Mouse (Mus musculus): ENCODE data around the gene Ppp1r14c. TPM values are rescaled to one million over a fixed set of nuclear protein-coding genes. Genes with fewer than 3 reads are reported as not detected.

Gene Ppp1r14c
- polyA plus RNA-seq, 1 experiment from 2014 or later = 2.0 TPM

DNA sequence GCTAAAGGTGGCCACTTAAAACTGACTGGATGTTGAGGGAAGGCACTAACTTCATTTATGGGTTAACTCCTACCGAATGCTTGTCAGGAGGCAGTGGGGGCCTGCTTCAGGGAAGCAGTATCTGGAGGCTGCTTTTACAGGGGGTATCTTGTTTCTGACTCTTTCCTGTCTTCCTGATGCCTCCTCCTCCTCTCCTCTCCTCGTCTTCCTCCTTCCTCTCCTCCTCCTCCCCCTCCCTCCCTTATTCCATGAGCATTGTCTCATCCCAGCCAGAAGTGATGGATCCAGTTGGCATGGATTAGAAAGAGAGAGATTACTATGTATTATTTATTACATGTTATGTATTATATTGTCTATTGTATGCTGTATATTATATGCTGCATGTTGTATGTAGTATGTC, 142.9 kb downstream of the Ppp1r14c start:
- Histone ChIP-seq H3K27me3 (ENCODE audit: control insufficient read depth, insufficient read depth, low read length) (no peaks in the 10 kb centered on the region), H3K27ac (ENCODE audit: low read depth, low read length) (no peak overlapping the region), H3K4me2 (ENCODE audit: low read depth, low read length, severe bottlenecking) (no peak overlapping the region), H3K4me1 (replicated peaks; ENCODE audit: control insufficient read depth, insufficient read depth, low read length) (no peaks in the 10 kb centered on the region), H3K9ac (ENCODE audit: low read length) (no peak overlapping the region), H3K36me3 (ENCODE audit: control insufficient read depth, insufficient read depth, low read length) (no peaks in the 10 kb centered on the region), H3K4me3 (ENCODE audit: low read depth, low read length) (no peak overlapping the region), H3K9me3 (ENCODE audit: control insufficient read depth, low read length) (no peaks in the 10 kb centered on the region)
- ATAC-seq (replicated peaks; ENCODE audit: low FRiP score) = no peak
- no peak for DNase-seq (ENCODE audit: low spot score)
- 59% methylated on average over 2 of the region's 2 CpGs for WGBS

- Histone ChIP-seq H3K4me1 (replicated peaks; ENCODE audit: control insufficient read depth, insufficient read depth, low read length) (no peaks in the 10 kb centered on the region), H3K27ac (ENCODE audit: low read depth, low read length) (no peak overlapping the region), H3K36me3 (ENCODE audit: control insufficient read depth, insufficient read depth, low read length) (no peaks in the 10 kb centered on the region), H3K9me3 (ENCODE audit: control insufficient read depth, low read length) (no peaks in the 10 kb centered on the region), H3K4me2 (ENCODE audit: low read depth, low read length, severe bottlenecking) (no peak overlapping the region), H3K27me3 (ENCODE audit: control insufficient read depth, insufficient read depth, low read length) (no peaks in the 10 kb centered on the region), H3K9ac (ENCODE audit: low read length) (no peak overlapping the region), H3K4me3 (ENCODE audit: low read depth, low read length) (no peak overlapping the region)
- ATAC-seq (replicated peaks; ENCODE audit: low FRiP score) (no peak), DNase-seq (ENCODE audit: low spot score) (no peak)
- 70% methylated on average over 7 of the region's 7 CpGs for WGBS
These were observed 143.9 kb downstream of the Ppp1r14c start for GRCm38 (mm10) chr10:3509663-3510277.

GRCm38 (mm10) chr10:3510486-3510885, 144.6 kb downstream of the Ppp1r14c start:
- no peak overlapping the region for H3K4me2 ChIP-seq (ENCODE audit: low read depth, low read length, severe bottlenecking)
- WGBS = 75% methylated on average over 3 of the region's 3 CpGs
- no peak for ATAC-seq (replicated peaks; ENCODE audit: low FRiP score)
- no peak overlapping the region for H3K9ac ChIP-seq (ENCODE audit: low read length)
- H3K9me3 ChIP-seq (ENCODE audit: control insufficient read depth, low read length) = no peaks in the 10 kb centered on the region
- H3K4me1 ChIP-seq (replicated peaks; ENCODE audit: control insufficient read depth, insufficient read depth, low read length) = no peaks in the 10 kb centered on the region
- no peak overlapping the region for H3K27ac ChIP-seq (ENCODE audit: low read depth, low read length)
- no peak for DNase-seq (ENCODE audit: low spot score)
- H3K36me3 ChIP-seq (ENCODE audit: control insufficient read depth, insufficient read depth, low read length) = no peaks in the 10 kb centered on the region
- no peak overlapping the region for H3K4me3 ChIP-seq (ENCODE audit: low read depth, low read length)
- no peaks in the 10 kb centered on the region for H3K27me3 ChIP-seq (ENCODE audit: control insufficient read depth, insufficient read depth, low read length)

- Histone ChIP-seq H3K9ac (ENCODE audit: low read length) (no peak overlapping the region), H3K9me3 (ENCODE audit: control insufficient read depth, low read length) (no peaks in the 10 kb centered on the region), H3K27ac (ENCODE audit: low read depth, low read length) (no peak overlapping the region), H3K4me1 (replicated peaks; ENCODE audit: control insufficient read depth, insufficient read depth, low read length) (no peaks in the 10 kb centered on the region), H3K4me2 (ENCODE audit: low read depth, low read length, severe bottlenecking) (no peak overlapping the region), H3K4me3 (ENCODE audit: low read depth, low read length) (no peak overlapping the region), H3K27me3 (ENCODE audit: control insufficient read depth, insufficient read depth, low read length) (no peaks in the 10 kb centered on the region), H3K36me3 (ENCODE audit: control insufficient read depth, insufficient read depth, low read length) (no peaks in the 10 kb centered on the region)
- DNase-seq (ENCODE audit: low spot score) (no peak), ATAC-seq (replicated peaks; ENCODE audit: low FRiP score) (no peak)
- 89% methylated on average over 3 of the region's 3 CpGs for WGBS
These were observed 145.5 kb downstream of the Ppp1r14c start for GRCm38 (mm10) chr10:3511401-3511800.

DNA sequence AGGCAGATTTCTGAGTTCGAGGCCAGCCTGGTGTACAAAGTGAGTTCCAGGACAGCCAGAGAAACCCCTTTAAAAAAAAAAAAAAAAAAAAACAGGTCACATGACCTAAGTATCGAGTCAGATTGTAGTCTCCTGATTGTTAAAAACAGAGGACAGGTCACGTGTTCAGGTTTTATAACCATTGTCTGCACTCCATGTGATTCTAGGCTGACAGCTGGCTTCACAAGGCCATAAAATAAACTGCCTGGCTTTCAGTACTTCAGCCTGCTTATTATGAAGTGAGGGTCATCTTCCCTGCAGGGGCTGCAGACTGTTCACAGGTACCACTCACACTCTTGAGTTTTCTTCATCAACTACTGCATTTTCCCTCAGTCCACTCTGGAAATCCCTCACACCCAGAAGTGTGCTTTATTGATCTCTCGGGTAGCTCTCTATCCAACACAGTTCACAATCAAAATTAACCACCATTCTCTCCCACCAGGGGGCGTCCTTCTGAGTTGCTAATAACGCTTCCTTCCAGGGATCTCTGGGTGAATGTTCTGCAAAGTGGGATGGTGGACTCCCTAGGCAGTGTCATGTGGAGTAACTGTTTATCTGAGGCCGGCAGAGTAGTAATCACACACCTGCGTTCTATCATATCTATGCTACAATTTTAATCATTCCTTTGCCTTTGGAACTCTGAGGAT, 146.9 kb downstream of the Ppp1r14c start:
- H3K4me3 ChIP-seq (ENCODE audit: low read depth, low read length) = no peak overlapping the region
- H3K4me2 ChIP-seq (ENCODE audit: low read depth, low read length, severe bottlenecking) = no peak overlapping the region
- H3K36me3 ChIP-seq (ENCODE audit: control insufficient read depth, insufficient read depth, low read length) = no peaks in the 10 kb centered on the region
- 74% methylated on average over 8 of the region's 8 CpGs for WGBS
- H3K27ac ChIP-seq (ENCODE audit: low read depth, low read length) = no peak overlapping the region
- DNase-seq (ENCODE audit: low spot score) = no peak
- no peaks in the 10 kb centered on the region for H3K9me3 ChIP-seq (ENCODE audit: control insufficient read depth, low read length)
- ATAC-seq (replicated peaks; ENCODE audit: low FRiP score) = no peak
- no peak overlapping the region for H3K9ac ChIP-seq (ENCODE audit: low read length)
- H3K4me1 ChIP-seq (replicated peaks; ENCODE audit: control insufficient read depth, insufficient read depth, low read length) = no peaks in the 10 kb centered on the region
- H3K27me3 ChIP-seq (ENCODE audit: control insufficient read depth, insufficient read depth, low read length) = no peaks in the 10 kb centered on the region

DNA sequence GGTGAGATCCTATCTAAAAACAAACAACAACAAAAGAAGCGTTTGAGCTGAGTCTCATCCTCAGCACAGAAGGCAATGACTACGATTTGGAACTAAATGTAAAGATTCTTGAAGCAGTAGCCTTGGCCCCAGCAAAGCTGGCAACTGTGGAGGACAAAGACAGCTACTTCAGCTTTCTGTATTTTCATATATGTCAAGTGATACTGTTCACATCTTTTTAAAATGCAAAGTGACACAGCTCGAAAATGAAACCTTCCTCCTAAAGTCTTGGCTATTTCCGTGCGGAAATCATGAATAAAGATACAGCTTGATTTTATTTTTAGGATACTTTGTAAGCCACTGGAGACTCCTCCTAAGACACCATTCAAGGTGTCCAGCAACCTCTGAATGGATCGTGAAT, 148.1 kb downstream of the Ppp1r14c start:
- ATAC-seq (replicated peaks; ENCODE audit: low FRiP score) (no peak), DNase-seq (ENCODE audit: low spot score) (no peak)
- Histone ChIP-seq H3K9ac (ENCODE audit: low read length) (no peak overlapping the region), H3K27ac (ENCODE audit: low read depth, low read length) (no peak overlapping the region), H3K27me3 (ENCODE audit: control insufficient read depth, insufficient read depth, low read length) (no peaks in the 10 kb centered on the region), H3K4me3 (ENCODE audit: low read depth, low read length) (no peak overlapping the region), H3K36me3 (ENCODE audit: control insufficient read depth, insufficient read depth, low read length) (no peaks in the 10 kb centered on the region), H3K4me1 (replicated peaks; ENCODE audit: control insufficient read depth, insufficient read depth, low read length) (no peaks in the 10 kb centered on the region), H3K9me3 (ENCODE audit: control insufficient read depth, low read length) (no peaks in the 10 kb centered on the region), H3K4me2 (ENCODE audit: low read depth, low read length, severe bottlenecking) (no peak overlapping the region)
- 75% methylated on average over 6 of the region's 6 CpGs for WGBS

Small RNA genes within 50 kb of the gene (microRNA-seq; reads per million reads assigned to microRNA genes)
- not detected for gene Gm24482 (ENCODE audit: insufficient number of aligned reads)

Other genes starting within 250 kb of the Ppp1r14c start
- 0.12 TPM in 1 of 2 replicates, not detected in the other for gene H60c, start 98.3 kb upstream of the Ppp1r14c start, polyA plus RNA-seq (2014; fragmentation: Nextera tagmentation; extraction: Ambion mirVana)
- not detected in 2 replicates for gene Iyd, start 174.2 kb downstream of the Ppp1r14c start, polyA plus RNA-seq (2014; fragmentation: Nextera tagmentation; extraction: Ambion mirVana)

Data from forebrain, embryonic 11.5 days (tissue).